Mouse (Mus musculus) stomach, embryonic 14.5 days (tissue): ENCODE measurements around the gene Grin2c. TPM values are rescaled to one million over a fixed set of nuclear protein-coding genes. Genes with fewer than 3 reads are reported as not detected.

Experiments used
- ATAC-seq: fragments of 200-750 bp; cut with Nextera tagmentation; 2 replicates; pipeline ENCODE4 v1.8.0; 2017; ENCODE audit warnings: low read depth, moderate TSS enrichment; ENCODE audit not compliant: insufficient number of reproducible peaks, insufficient read depth, low FRiP score
- H3K27ac ChIP-seq: fragments of 300-500 bp; sonication (generic); 2 replicates; pipeline ENCODE4 v1.5.1; 2014; ENCODE audit warnings: mild to moderate bottlenecking, low read length, moderate library complexity, mixed read lengths
- H3K27me3 ChIP-seq: fragments of 300-500 bp; sonication (generic); 2 replicates; pipeline ENCODE4 v1.6.1; 2014; ENCODE audit warnings: low read length, control low read depth, mixed read lengths; ENCODE audit not compliant: control insufficient read depth, insufficient read depth
- H3K36me3 ChIP-seq: fragments of 300-500 bp; sonication (generic); 2 replicates; pipeline ENCODE4 v1.6.1; 2014; ENCODE audit warnings: mild to moderate bottlenecking, control low read depth, low read length, moderate library complexity, mixed read lengths; ENCODE audit not compliant: control insufficient read depth, insufficient read depth
- H3K4me1 ChIP-seq: fragments of 300-500 bp; sonication (generic); 2 replicates; pipeline ENCODE4 v1.6.1; 2014; ENCODE audit warnings: low read length, control low read depth, mixed read lengths; ENCODE audit not compliant: control insufficient read depth, insufficient read depth
- H3K4me2 ChIP-seq: fragments of 300-500 bp; sonication (generic); replicated peaks from 2 replicates; pipeline ENCODE4 v1.6.1; 2014; ENCODE audit warnings: low read depth, low read length, control low read depth
- H3K4me3 ChIP-seq: fragments of 300-500 bp; sonication (generic); 2 replicates; pipeline ENCODE4 v1.5.1; 2014; ENCODE audit warnings: low read depth, low read length, control low read depth
- H3K9ac ChIP-seq: fragments of 300-500 bp; sonication (generic); replicated peaks from 2 replicates; pipeline ENCODE4 v1.6.1; 2014; ENCODE audit warnings: low read depth, mild to moderate bottlenecking, control low read depth, low read length, moderate library complexity, mixed read lengths
- H3K9me3 ChIP-seq: fragments of 300-500 bp; sonication (generic); 2 replicates; pipeline ENCODE4 v1.6.1; 2016; ENCODE audit warnings: low read depth, low read length, control low read depth; ENCODE audit not compliant: control insufficient read depth
- WGBS: fragments of 180-500 bp; shearing (Covaris S2); extraction: QIAGEN DNeasy Blood & Tissue Kit; methylation state at CpG from one replicate; pipeline ENCODE4 v1.1.7; 2014; 5-methylcytosine and 5-hydroxymethylcytosine counted together
- polyA plus RNA-seq: library from polyadenylated mRNA; unstranded; fragments of >200 nt; fragmentation: Nextera tagmentation; extraction: Ambion mirVana; gene quantifications from 2 replicates; pipeline ENCODE4 v1.2.1, GENCODE M21; 2014

The Grin2c gene
- polyA plus RNA-seq, 1 experiment from 2014 or later = not detected

DNA sequence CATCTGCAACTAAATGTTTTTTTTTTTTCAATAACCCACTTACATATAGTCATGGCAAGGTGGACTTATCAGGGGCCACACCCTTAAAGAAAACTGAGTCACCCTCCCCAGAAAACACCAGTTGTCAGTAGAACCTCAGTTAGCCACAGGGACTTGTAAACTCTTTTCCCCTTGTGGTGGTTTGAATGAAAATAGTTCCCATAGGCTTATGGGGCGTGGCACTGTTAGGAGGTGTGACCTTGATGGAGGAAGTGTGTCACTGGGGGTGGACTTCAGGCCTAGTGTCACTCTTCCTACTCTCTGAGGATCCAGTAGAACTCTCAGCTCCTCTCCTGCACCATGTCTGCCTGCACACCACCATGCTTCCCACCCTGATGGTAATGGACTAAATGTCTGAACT, 12.7 kb upstream of the Grin2c start:
- H3K9me3 ChIP-seq = no peaks in the 10 kb centered on the region
- no peak overlapping the region for H3K4me3 ChIP-seq
- H3K27me3 ChIP-seq = no peaks in the 10 kb centered on the region
- peaks cover 7% of the 10 kb centered on the region; the same call in 1 of the 2 replicates for H3K4me1 ChIP-seq
- H3K27ac ChIP-seq = no peak overlapping the region
- H3K4me2 ChIP-seq = no peak overlapping the region
- no peaks in the 10 kb centered on the region for H3K36me3 ChIP-seq
- WGBS = 48% methylated on average over 1 of the region's 1 CpGs
- H3K9ac ChIP-seq = no peak overlapping the region
- no peak for ATAC-seq

DNA sequence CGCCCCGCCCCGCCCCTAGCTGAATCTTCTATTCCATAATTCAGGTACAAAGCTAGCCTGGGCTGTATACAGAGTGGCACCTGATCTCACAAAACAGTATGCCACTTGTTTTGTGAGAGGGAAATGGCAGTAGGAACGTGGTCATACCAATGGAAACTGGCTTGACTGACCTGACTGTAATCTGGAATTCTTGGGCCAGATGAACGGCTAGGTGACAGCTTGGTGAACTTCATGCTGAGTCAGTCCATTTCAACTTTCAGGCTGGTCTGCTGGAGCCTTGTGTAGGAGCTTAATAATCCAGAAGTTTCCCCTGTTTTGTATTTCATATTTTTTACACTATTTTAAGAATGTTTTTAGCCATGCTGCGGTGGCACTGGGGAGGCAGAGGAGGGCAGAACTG, 11.1 kb upstream of the Grin2c start:
- Histone ChIP-seq H3K4me1 (peaks cover 7% of the 10 kb centered on the region; the same call in 1 of the 2 replicates), H3K4me2 (peak overlapping the region; percentile 69), H3K4me3 (peak overlapping the region; percentile 50; the same call in 1 of the 2 replicates), H3K27ac (no peak overlapping the region), H3K27me3 (no peaks in the 10 kb centered on the region), H3K9me3 (no peaks in the 10 kb centered on the region), H3K9ac (no peak overlapping the region), H3K36me3 (no peaks in the 10 kb centered on the region)
- WGBS = 69% methylated on average over 6 of the region's 6 CpGs
- no peak for ATAC-seq

- WGBS = 21% methylated on average over 7 of the region's 7 CpGs
- no peak for ATAC-seq
Observed at GRCm38 (mm10) chr11:115277604-115277975, 10.5 kb upstream of the Grin2c start.

DNA sequence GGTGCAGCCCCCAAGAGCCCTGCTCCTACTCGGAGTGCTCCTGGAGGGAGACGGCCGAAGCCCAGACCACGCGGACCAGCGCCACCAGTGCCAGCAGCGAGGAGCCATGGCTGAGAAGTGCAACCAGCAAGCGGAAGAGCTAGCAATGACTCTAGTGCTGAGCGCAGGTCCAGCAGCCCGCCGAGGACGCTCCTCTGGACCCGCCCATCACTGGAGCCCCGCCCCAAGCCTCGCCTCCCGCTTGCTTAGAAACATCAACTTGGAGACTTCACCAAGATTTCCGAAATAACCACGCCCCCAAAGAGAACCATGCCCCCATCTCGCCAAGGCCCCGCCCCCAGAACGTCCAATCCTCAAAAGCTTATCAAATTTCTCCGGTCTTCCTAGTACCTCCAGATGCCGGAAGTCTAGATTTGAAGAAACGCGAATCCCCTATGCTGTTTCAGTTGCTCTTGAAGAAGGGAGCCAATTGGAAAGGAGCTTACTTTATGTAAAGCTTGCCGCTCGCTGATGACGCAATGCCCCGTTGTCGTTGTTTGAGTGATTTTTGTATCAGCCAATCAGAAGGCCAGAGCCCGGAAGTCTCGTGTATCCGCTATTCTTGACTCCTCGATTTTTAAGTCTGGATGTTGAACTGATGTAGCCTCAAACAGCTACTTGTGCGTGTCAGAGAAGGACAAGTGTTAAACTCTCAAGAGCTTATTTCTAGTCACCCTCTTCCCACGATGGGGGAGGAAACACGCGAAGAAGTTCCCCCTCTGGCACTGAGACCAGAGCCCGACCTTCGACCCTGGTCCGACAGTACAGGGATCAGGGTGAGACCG, 9.9 kb upstream of the Grin2c start, which contains the start of gene Fdxr:
Gene Fdxr, minus strand, starts transcription at position 271 of the 824 bp plus-strand sequence.
- peak within 1 kb of the TSS; percentile 50 for H3K4me3 ChIP-seq
- ATAC-seq = peak; percentile 96
- no peaks in the 10 kb centered on the region for H3K9me3 ChIP-seq
- under 1% methylated on average over 42 of the region's 42 CpGs for WGBS
- peak within 1 kb of the TSS; percentile 81 for H3K4me2 ChIP-seq
- peak within 1 kb of the TSS; percentile 80 for H3K27ac ChIP-seq
- peak within 1 kb of the TSS; percentile 38; the same call in 1 of the 2 replicates for H3K9ac ChIP-seq
- peaks cover 7% of the 10 kb centered on the region; the same call in 1 of the 2 replicates for H3K4me1 ChIP-seq
- H3K27me3 ChIP-seq = no peaks in the 10 kb centered on the region
- H3K36me3 ChIP-seq = no peaks in the 10 kb centered on the region

More at GRCm38 (mm10) chr11:115277604-115277975, 10.5 kb upstream of the Grin2c start:
- H3K4me1 ChIP-seq = peaks cover 7% of the 10 kb centered on the region; the same call in 1 of the 2 replicates
- H3K36me3 ChIP-seq = no peaks in the 10 kb centered on the region
- no peaks in the 10 kb centered on the region for H3K9me3 ChIP-seq
- H3K4me3 ChIP-seq = peak overlapping the region; percentile 50
- H3K4me2 ChIP-seq = peak overlapping the region; percentile 69
- H3K27ac ChIP-seq = peak overlapping the region; percentile 80
- peak overlapping the region; percentile 38; the same call in 1 of the 2 replicates for H3K9ac ChIP-seq
- no peaks in the 10 kb centered on the region for H3K27me3 ChIP-seq

DNA sequence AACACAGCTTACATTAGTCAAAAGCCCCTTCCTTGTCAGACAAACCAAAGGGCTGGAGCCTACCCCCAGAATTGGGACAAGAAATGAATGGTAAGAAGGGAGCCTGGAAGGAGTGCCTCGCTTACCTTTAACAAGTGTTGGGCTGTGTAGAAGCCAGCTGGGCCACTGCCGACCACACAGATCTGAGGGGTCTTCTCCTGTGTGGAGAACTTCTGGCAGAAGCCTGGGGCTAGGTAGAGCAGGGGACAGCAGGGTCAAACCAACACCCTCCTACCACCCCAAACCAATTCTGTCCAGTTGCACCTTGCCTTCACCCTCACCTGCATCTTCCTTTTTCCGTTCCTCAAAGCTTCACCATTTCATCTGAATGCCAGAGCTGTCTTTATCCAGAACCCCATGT, 8.9 kb upstream of the Grin2c start:
- Histone ChIP-seq H3K27me3 (no peaks in the 10 kb centered on the region), H3K4me1 (peaks cover 7% of the 10 kb centered on the region; the same call in 1 of the 2 replicates), H3K4me2 (peak overlapping the region; percentile 81), H3K9ac (peak overlapping the region; percentile 34; the same call in 1 of the 2 replicates), H3K27ac (no peak overlapping the region), H3K36me3 (no peaks in the 10 kb centered on the region), H3K4me3 (peak overlapping the region; percentile 50), H3K9me3 (no peaks in the 10 kb centered on the region)
- ATAC-seq = no peak
- WGBS = 54% methylated on average over 3 of the region's 3 CpGs

GRCm38 (mm10) chr11:115275509-115275908, 8.5 kb upstream of the Grin2c start:
- no peaks in the 10 kb centered on the region for H3K27me3 ChIP-seq
- no peak overlapping the region for H3K9ac ChIP-seq
- no peaks in the 10 kb centered on the region for H3K36me3 ChIP-seq
- no peak overlapping the region for H3K4me2 ChIP-seq
- no peak for ATAC-seq
- H3K27ac ChIP-seq = no peak overlapping the region
- no peaks in the 10 kb centered on the region for H3K9me3 ChIP-seq
- no peak overlapping the region for H3K4me3 ChIP-seq
- 80% methylated on average over 6 of the region's 6 CpGs for WGBS
- H3K4me1 ChIP-seq = peaks cover 7% of the 10 kb centered on the region; the same call in 1 of the 2 replicates

- ATAC-seq = no peak
- Histone ChIP-seq H3K4me1 (peaks cover 10% of the 10 kb centered on the region; the same call in 1 of the 2 replicates), H3K27ac (no peak overlapping the region), H3K4me3 (no peak overlapping the region), H3K4me2 (no peak overlapping the region), H3K9me3 (no peaks in the 10 kb centered on the region), H3K27me3 (no peaks in the 10 kb centered on the region), H3K36me3 (no peaks in the 10 kb centered on the region), H3K9ac (no peak overlapping the region)
- 84% methylated on average over 6 of the region's 6 CpGs for WGBS
Observed at GRCm38 (mm10) chr11:115274771-115275170, 7.7 kb upstream of the Grin2c start.

DNA sequence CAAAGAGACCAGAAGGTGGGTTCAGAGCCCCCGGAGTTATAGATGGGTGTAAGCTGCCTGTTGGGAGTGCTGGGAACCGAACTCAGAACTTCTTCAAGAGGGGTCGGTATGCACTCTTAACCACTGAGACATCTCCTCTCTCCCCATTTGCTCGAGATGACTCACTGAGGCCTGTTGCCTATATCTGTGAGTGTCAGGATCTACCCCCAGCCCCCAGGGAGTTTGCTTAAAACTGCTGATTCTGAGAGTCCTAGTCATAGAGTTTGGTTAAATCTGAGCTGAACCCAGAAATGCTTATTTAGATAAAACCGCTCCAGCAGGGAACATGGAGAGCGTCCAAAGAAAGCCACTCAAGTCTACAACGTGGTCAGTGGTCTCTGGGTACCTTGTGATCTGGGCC, 7.1 kb upstream of the Grin2c start:
- no peak overlapping the region for H3K27ac ChIP-seq

More for the DNA sequence above, 7.1 kb upstream of the Grin2c start:
- Histone ChIP-seq H3K9ac (no peak overlapping the region), H3K9me3 (no peaks in the 10 kb centered on the region), H3K36me3 (no peaks in the 10 kb centered on the region), H3K27me3 (no peaks in the 10 kb centered on the region), H3K4me3 (no peak overlapping the region), H3K4me2 (no peak overlapping the region), H3K4me1 (peaks cover 10% of the 10 kb centered on the region; the same call in 1 of the 2 replicates)
- ATAC-seq = no peak
- 78% methylated on average over 7 of the region's 7 CpGs for WGBS
